Mouse (Mus musculus) lung, postnatal 0 days (tissue): ENCODE data around the gene Stk11. TPM values are rescaled to one million over a fixed set of nuclear protein-coding genes. Genes with fewer than 3 reads are reported as not detected.

Experiments used
- ATAC-seq: fragments of 200-750 bp; cut with Nextera tagmentation; 2 replicates; pipeline ENCODE4 v1.8.0; 2017; ENCODE audit warnings: moderate library complexity
- DNase-seq: peaks from one replicate; pipeline ENCODE4 v3.0.0-alpha.2; 2016; ENCODE audit warnings: low spot score
- H3K27ac ChIP-seq: fragments of 300-500 bp; sonication (generic); 2 replicates; pipeline ENCODE4 v1.5.1; 2014; ENCODE audit warnings: antibody characterized with exemption, mild to moderate bottlenecking, low read length, mixed read lengths
- H3K27me3 ChIP-seq: fragments of 300-500 bp; sonication (generic); replicated peaks from 2 replicates; pipeline ENCODE4 v1.6.1; 2014; ENCODE audit warnings: low read length, mixed read lengths; ENCODE audit not compliant: insufficient read depth
- H3K36me3 ChIP-seq: fragments of 300-500 bp; sonication (generic); 2 replicates; pipeline ENCODE4 v1.6.1; 2014; ENCODE audit warnings: low read length, mixed read lengths; ENCODE audit not compliant: insufficient read depth
- H3K4me1 ChIP-seq: fragments of 300-500 bp; sonication (generic); 2 replicates; pipeline ENCODE4 v1.6.1; 2014; ENCODE audit warnings: antibody characterized with exemption, low read depth, low read length, mixed read lengths; ENCODE audit not compliant: insufficient read depth
- H3K4me2 ChIP-seq: fragments of 300-500 bp; sonication (generic); replicated peaks from 2 replicates; pipeline ENCODE4 v1.6.1; 2014; ENCODE audit warnings: low read depth, mild to moderate bottlenecking, low read length, moderate library complexity, mixed read lengths
- H3K4me3 ChIP-seq: fragments of 300-500 bp; sonication (generic); 2 replicates; pipeline ENCODE4 v1.5.1; 2014; ENCODE audit warnings: low read depth, low read length
- H3K9ac ChIP-seq: fragments of 300-500 bp; sonication (generic); replicated peaks from 2 replicates; pipeline ENCODE4 v1.6.1; 2014; ENCODE audit warnings: low read depth, mild to moderate bottlenecking
- H3K9me3 ChIP-seq: fragments of 300-500 bp; sonication (generic); 2 replicates; pipeline ENCODE4 v1.6.1; 2016; ENCODE audit warnings: low read length, mixed read lengths
- CTCF ChIP-seq: IDR thresholded peaks from 2 replicates; pipeline ENCODE4 v1.5.1; 2016; ENCODE audit warnings: antibody characterized with exemption, mild to moderate bottlenecking
- EP300 ChIP-seq: IDR thresholded peaks from 2 replicates; pipeline ENCODE4 v1.6.1; 2016; ENCODE audit warnings: antibody characterized with exemption, mild to moderate bottlenecking, control low read depth
- WGBS: fragments of 180-500 bp; shearing (Covaris S2); extraction: QIAGEN DNeasy Blood & Tissue Kit; methylation state at CpG from one replicate; pipeline ENCODE4 v1.1.7; 2014; 5-methylcytosine and 5-hydroxymethylcytosine counted together
- polyA plus RNA-seq: library from polyadenylated mRNA; unstranded; fragments of >200 nt; fragmentation: Nextera tagmentation; extraction: Ambion mirVana; gene quantifications from 2 replicates; pipeline ENCODE4 v1.2.1, GENCODE M21; 2015

The Stk11 gene
- polyA plus RNA-seq, 1 experiment from 2014 or later = 19.0 TPM

- 28% methylated on average over 3 of the region's 3 CpGs for WGBS
- ATAC-seq = no peak
- Histone ChIP-seq H3K4me1 (peaks cover 37% of the 10 kb centered on the region), H3K4me3 (peak overlapping the region; percentile 85), H3K27ac (peak overlapping the region; percentile 96), H3K4me2 (peak overlapping the region; percentile 90), H3K27me3 (no peaks in the 10 kb centered on the region), H3K9ac (peak overlapping the region; percentile 77), H3K36me3 (peaks cover 46% of the 10 kb centered on the region), H3K9me3 (no peaks in the 10 kb centered on the region)
- no peak for TF ChIP-seq CTCF
- peak; percentile 84 for DNase-seq
Observed at GRCm38 (mm10) chr10:80152873-80153260, 37.3 kb downstream of the Stk11 start.

GRCm38 (mm10) chr10:80153713-80154112 lies 38.1 kb downstream of the Stk11 start:
- Histone ChIP-seq H3K36me3 (peaks cover 46% of the 10 kb centered on the region), H3K4me1 (peaks cover 41% of the 10 kb centered on the region), H3K4me2 (peak overlapping the region; percentile 90), H3K27ac (peak overlapping the region; percentile 96), H3K4me3 (peak overlapping the region; percentile 85; the same call in 1 of the 2 replicates), H3K27me3 (no peaks in the 10 kb centered on the region), H3K9ac (no peak overlapping the region), H3K9me3 (no peaks in the 10 kb centered on the region)
- ATAC-seq = no peak
- no peak for TF ChIP-seq EP300
- no peak for TF ChIP-seq CTCF
- 72% methylated on average over 19 of the region's 19 CpGs for WGBS
- DNase-seq = no peak

- H3K9me3 ChIP-seq = no peaks in the 10 kb centered on the region
- ATAC-seq (no peak), DNase-seq (no peak)
- no peak overlapping the region for H3K9ac ChIP-seq
- no peak overlapping the region for H3K4me2 ChIP-seq
- WGBS = 81% methylated on average over 7 of the region's 7 CpGs
- no peak for TF ChIP-seq CTCF
- H3K27me3 ChIP-seq = no peaks in the 10 kb centered on the region
- H3K4me3 ChIP-seq = no peak overlapping the region
- H3K36me3 ChIP-seq = peaks cover 46% of the 10 kb centered on the region
- H3K4me1 ChIP-seq = peaks cover 48% of the 10 kb centered on the region
- H3K27ac ChIP-seq = no peak overlapping the region
Observed at GRCm38 (mm10) chr10:80154384-80154783, 38.8 kb downstream of the Stk11 start.

- TF ChIP-seq CTCF (no peak), EP300 (no peak)
- 43% methylated on average over 1 of the region's 1 CpGs for WGBS
- Histone ChIP-seq H3K4me2 (no peak overlapping the region), H3K27me3 (no peaks in the 10 kb centered on the region), H3K4me3 (no peak overlapping the region), H3K9me3 (no peaks in the 10 kb centered on the region), H3K4me1 (peaks cover 51% of the 10 kb centered on the region), H3K9ac (no peak overlapping the region), H3K27ac (peak overlapping the region; percentile 98; the same call in 1 of the 2 replicates), H3K36me3 (peaks cover 40% of the 10 kb centered on the region)
- DNase-seq = no peak
- ATAC-seq = no peak
Observed at GRCm38 (mm10) chr10:80155277-80155676, 39.7 kb downstream of the Stk11 start.

GRCm38 (mm10) chr10:80156002-80156751 lies 40.6 kb downstream of the Stk11 start:
- H3K4me1 ChIP-seq = peaks cover 57% of the 10 kb centered on the region
- peak overlapping the region; percentile 98 for H3K27ac ChIP-seq
- no peak overlapping the region for H3K9ac ChIP-seq
- peaks cover 40% of the 10 kb centered on the region for H3K36me3 ChIP-seq
- 67% methylated on average over 29 of the region's 29 CpGs for WGBS
- no peak overlapping the region for H3K4me2 ChIP-seq
- no peaks in the 10 kb centered on the region for H3K9me3 ChIP-seq
- ATAC-seq (no peak), DNase-seq (peak; percentile 21)
- TF ChIP-seq CTCF = no peak
- TF ChIP-seq EP300 = no peak
- H3K27me3 ChIP-seq = no peaks in the 10 kb centered on the region
- H3K4me3 ChIP-seq = no peak overlapping the region

- WGBS = 33% methylated on average over 7 of the region's 7 CpGs
- no peak overlapping the region for H3K9ac ChIP-seq
- peaks cover 59% of the 10 kb centered on the region for H3K4me1 ChIP-seq
- H3K36me3 ChIP-seq = peaks cover 40% of the 10 kb centered on the region
- H3K4me2 ChIP-seq = no peak overlapping the region
- no peak for ATAC-seq
- no peaks in the 10 kb centered on the region for H3K27me3 ChIP-seq
- peak overlapping the region; percentile 98 for H3K27ac ChIP-seq
- peak; percentile 76 for DNase-seq
- no peaks in the 10 kb centered on the region for H3K9me3 ChIP-seq
- TF ChIP-seq EP300 (peak; percentile 46; the same call in 1 of the 2 replicates), CTCF (no peak)
- H3K4me3 ChIP-seq = no peak overlapping the region
Observed at GRCm38 (mm10) chr10:80156752-80157053, 41.1 kb downstream of the Stk11 start.
